Mouse (Mus musculus) heart, postnatal 10 days (tissue): ENCODE data around the gene Prdm2. TPM values are rescaled to one million over a fixed set of nuclear protein-coding genes. Genes with fewer than 3 reads are reported as not detected.

Source experiments
- DNase-seq, 2 experiments: peaks; one replicate each; pipeline ENCODE4 v3.0.0; 2021
- intact Hi-C: fragments of 180-260 bp; cut with DNase I; formaldehyde crosslinking; loops from one replicate; pipeline ENCODE4 v1.15.1; 2025
- total RNA-seq, 2 experiments: library from RNA; stranded (reverse); gene quantifications; 2 replicates each; pipeline ENCODE4 v1.2.3; 2021

The Prdm2 gene
- total RNA-seq, 2 experiments from 2014 or later: 20.6 to 23.7 TPM

GRCm38 (mm10) chr4:143213571-143213970 is 776 bp upstream of the Prdm2 start:
- intact Hi-C loops: loop anchor here (2.0 kb wide), 1 partner anchor 101 kb away; no protein-coding TSS in a partner anchor
- DNase-seq: no peak

- DNase-seq: no peak
- intact Hi-C loops: loop anchor here (2.0 kb wide), 1 partner anchor 100 kb away; no protein-coding TSS in a partner anchor
Measured at GRCm38 (mm10) chr4:143213175-143213479, 332 bp upstream of the Prdm2 start.

DNA sequence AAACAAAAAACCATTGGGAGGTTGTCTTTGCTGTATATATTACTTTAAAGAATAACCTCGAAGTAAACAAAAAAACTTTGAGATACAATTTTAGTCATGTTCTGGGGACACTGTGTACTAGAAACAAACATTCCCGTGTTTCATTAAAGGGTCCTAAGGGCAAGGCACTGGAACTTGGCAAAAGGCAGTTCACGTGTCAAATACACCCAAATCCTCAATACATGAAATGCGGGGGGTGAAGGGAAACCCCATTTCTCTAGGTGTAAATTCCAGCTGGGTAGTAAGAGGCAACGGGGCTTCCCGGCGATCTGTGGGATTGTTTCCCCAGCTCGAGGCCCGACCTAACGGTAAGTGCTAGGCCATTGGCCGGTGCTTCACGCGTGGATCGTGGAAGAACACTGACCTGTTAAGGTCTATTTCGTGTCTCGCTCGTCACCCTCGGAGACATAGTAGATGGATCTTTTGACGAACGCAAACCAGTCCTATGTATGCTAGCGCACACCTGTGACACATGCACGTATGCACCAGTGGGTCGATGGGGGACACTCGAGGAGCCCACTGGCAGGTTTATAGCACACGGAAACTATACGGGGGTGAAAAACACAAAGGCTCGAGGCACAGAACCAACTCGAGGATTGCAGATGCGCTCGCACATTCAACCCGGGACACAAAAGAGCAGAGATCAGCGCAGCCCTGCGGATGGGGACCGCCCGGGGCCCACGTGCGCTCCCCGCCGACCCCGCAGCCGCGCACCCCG is 1.0 kb downstream of the Prdm2 start:
- intact Hi-C loops: loop anchor here (2.0 kb wide), 2 partner anchors 49 to 99 kb away; no protein-coding TSS in a partner anchor
- peak; percentile 35 to 67 for DNase-seq

- no peak for DNase-seq
- intact Hi-C loops: loop anchor here (2.0 kb wide), 1 partner anchor 47 kb away; no protein-coding TSS in a partner anchor
Measured at GRCm38 (mm10) chr4:143209997-143210396, 2.8 kb downstream of the Prdm2 start.

GRCm38 (mm10) chr4:143202653-143203052 is 10.1 kb downstream of the Prdm2 start:
- intact Hi-C loops: no loop called here
- DNase-seq: no peak

GRCm38 (mm10) chr4:143198371-143198770 is 14.4 kb downstream of the Prdm2 start:
- DNase-seq: no peak
- intact Hi-C loops: no loop called here

- intact Hi-C loops: no loop called here
- no peak for DNase-seq
Measured at GRCm38 (mm10) chr4:143197845-143198356, 14.9 kb downstream of the Prdm2 start.

DNA sequence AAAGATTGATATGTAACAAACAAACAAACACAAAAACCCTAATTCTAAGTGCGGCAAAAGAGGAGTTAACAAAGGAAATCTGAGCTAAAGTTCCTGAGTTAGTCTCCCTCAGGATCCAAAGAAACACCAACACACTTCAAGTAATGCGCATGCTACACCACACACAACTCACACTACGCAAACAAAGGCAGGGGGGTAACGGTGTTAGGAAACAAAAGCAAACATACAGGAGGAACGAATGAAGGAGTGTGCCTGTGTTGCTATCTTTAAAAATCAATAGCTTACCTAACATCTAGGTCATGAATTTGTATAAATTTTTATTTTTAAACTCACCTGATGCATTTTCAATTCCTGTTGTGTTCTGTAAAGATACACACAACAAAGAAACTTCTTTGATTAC is 18.5 kb downstream of the Prdm2 start:
- no peak for DNase-seq
- intact Hi-C loops: no loop called here

- DNase-seq: no peak
- intact Hi-C loops: no loop called here
Measured at GRCm38 (mm10) chr4:143193164-143193563, 19.6 kb downstream of the Prdm2 start.

GRCm38 (mm10) chr4:143191783-143192182 is 21.0 kb downstream of the Prdm2 start:
- intact Hi-C loops: no loop called here
- no peak for DNase-seq

GRCm38 (mm10) chr4:143190657-143191056 is 22.1 kb downstream of the Prdm2 start:
- DNase-seq: no peak
- intact Hi-C loops: no loop called here

DNA sequence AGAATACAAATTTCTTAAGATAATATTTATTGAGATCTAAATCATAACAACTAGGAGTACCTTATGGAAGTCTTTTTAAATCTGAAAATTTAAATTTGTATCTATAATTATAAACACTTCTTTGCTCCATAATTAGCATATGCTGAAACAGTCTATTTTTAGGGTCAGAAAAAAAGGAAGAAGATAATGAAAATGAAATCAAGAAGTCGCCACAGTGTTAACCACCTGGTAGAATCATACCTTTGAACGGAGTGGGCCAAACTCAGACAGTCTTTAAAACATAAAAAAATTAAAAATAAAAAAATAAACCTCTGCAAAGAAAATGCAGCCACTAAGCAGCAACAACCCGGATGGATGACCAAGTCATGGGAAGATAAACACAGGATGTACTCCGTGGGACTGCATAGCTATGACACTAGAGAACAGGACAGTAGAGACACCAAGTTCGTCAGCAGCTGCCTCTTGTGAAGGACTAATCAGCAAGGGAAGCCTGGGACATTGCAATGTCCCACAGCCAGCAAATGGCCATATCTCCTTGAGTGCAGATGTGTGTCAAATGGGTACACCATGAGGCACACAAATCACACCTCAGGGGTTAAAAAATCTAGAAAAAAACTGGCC is 24.1 kb downstream of the Prdm2 start:
- peak in 1 of 2 experiments; percentile 6 for DNase-seq
- intact Hi-C loops: no loop called here

DNA sequence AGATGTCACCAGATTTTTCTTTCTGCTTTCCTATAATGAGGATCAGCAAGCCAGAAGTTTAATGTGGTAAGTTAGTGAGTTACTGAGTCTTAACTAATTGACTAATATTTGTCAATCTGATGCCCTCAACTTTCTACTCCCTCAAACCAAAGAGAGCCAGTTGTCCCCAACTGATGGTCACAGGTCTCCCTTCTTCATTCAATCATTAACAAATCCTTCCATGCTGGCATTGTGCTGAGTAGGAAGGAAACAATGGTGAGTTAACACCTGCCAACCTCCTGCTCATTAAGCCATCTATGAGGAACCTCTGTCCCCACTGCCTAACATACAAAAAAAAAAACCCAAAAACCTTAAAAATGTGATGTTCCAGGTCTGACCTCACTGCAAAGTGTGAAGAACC is 26.7 kb downstream of the Prdm2 start:
- no peak for DNase-seq
- intact Hi-C loops: no loop called here

DNA sequence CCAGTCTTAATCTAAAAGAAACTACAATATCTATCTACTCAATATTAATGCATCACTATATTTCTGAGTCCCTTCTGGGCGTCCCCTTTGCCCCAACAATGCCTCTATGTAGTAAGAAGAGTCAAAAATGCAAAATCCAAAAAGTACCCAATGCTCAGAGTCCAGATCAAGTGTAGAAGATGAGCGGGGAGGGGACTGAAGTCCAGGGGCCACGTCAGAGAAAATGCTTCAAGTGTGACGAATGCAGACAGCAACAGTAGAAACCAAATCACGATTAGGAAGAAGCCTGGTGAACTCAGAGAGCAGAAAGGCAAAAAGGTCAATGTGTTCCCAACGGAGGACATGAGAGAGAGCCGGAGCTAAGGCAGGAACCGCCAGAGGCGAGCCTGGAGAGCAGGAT is 27.3 kb downstream of the Prdm2 start:
- intact Hi-C loops: no loop called here
- no peak for DNase-seq

GRCm38 (mm10) chr4:143183141-143183540 is 29.7 kb downstream of the Prdm2 start:
- no peak for DNase-seq
- intact Hi-C loops: no loop called here

DNA sequence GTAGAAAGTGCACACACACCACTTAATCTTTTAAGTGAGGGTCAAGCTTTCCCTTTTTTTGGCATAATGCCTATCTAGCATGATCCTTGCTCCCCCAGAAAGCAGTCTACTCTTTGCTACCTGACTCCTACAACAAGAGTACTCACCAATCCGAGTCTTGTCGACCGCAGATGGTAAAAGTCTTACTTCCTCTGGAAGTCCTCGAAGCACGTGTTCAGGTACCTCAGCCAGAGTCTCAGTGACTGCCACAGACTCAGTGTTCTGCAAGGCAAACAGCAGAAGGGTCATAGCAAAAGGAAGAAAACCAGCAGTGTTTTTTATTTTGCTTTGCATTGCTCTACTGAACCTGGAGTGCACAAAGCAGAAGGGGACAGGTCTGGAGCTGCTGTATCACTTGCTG is 32.1 kb downstream of the Prdm2 start:
- DNase-seq: no peak
- intact Hi-C loops: no loop called here

DNA sequence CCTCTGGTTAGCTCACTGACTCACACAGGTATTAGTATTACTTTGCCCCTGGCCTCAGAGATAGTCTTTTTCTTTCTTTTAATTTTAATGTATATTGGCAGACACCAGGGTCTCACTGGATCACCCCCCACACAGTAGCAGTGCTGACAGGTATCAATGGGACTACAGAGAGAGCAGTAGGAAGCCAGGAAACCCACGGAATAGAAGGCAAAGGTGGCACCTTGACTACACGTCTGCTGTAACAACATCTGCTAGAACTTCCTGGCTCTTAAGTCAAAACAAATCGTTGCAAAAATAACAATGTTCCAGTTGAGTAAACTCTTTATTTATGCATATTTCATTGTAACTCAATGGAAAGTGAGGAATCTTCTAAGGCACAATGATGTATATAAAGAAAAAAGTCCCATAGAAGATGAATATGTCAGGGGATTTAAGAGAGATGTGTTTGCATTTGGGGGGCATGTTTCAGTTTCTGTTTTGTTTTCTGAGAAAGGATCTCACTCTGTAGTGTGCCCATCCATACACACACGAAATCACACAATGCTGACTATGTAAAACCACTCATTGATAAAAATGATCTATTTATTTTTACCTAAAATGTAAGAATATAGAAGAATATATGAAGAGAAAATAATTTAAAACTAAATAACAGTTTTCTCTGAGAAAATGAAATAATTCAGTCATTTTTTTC is 41.0 kb downstream of the Prdm2 start:
- no peak for DNase-seq
- intact Hi-C loops: no loop called here

GRCm38 (mm10) chr4:143170290-143170689 is 42.5 kb downstream of the Prdm2 start:
- intact Hi-C loops: no loop called here
- DNase-seq: no peak

GRCm38 (mm10) chr4:143168093-143168492 is 44.7 kb downstream of the Prdm2 start:
- no peak for DNase-seq
- intact Hi-C loops: no loop called here

- DNase-seq: peak; percentile 99 to 100
Measured at GRCm38 (mm10) chr4:143161619-143162479, 50.9 kb downstream of the Prdm2 start.

More at GRCm38 (mm10) chr4:143161619-143162479, 50.9 kb downstream of the Prdm2 start:
- intact Hi-C loops: loop anchor here (2.0 kb wide), 2 partner anchors 49 kb away; no protein-coding TSS in a partner anchor
